Mouse (Mus musculus): ENCODE measurements around the gene Atxn1. TPM values are rescaled to one million over a fixed set of nuclear protein-coding genes. Genes with fewer than 3 reads are reported as not detected.

The Atxn1 gene
- total RNA-seq, 2 experiments from 2014 or later, result 32.0 to 47.0 TPM

GRCm38 (mm10) chr13:45827619-45828018 is 137.2 kb downstream of the Atxn1 start:
- DNase-seq, result peak; percentile 15

GRCm38 (mm10) chr13:45827046-45827596 is 137.7 kb downstream of the Atxn1 start:
- DNase-seq, result no peak

- no peak for DNase-seq
These were observed 142.3 kb downstream of the Atxn1 start for GRCm38 (mm10) chr13:45822491-45822829.

DNA sequence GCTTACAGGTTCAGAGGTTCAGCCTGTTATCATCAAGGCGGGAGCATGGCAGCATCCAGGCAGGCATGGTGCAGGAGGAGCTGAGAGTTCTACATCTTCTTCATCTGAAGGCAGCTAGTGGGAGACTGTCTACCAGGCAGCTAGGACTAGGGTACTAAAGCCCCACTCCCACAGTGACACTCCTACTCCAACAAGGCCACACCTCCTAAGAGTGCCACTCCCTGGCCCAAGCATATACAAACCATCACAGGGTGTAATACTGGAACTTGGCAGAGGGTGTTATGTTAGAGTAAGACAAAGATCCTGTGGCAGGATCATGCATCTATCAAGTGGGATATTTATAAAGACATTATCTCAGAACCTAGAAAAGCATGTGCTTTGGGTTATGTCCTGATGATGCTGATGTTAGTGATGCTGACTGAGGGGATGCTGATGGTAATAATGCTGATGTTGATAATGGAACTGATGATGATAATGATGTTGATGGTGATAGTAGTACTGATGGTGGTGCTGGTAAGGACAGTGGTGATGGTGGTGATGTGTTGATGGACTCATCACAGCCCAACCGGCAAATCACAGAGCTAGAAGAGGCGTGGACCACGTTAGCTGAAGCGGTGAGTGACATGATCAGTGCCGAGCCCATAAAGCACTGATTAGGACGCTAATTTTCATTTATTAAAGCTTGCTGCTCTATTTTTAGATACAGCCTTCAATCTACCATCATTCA is 142.9 kb downstream of the Atxn1 start:
- DNase-seq, result no peak

- no peak for DNase-seq
These were observed 144.2 kb downstream of the Atxn1 start for GRCm38 (mm10) chr13:45820473-45821230.

DNA sequence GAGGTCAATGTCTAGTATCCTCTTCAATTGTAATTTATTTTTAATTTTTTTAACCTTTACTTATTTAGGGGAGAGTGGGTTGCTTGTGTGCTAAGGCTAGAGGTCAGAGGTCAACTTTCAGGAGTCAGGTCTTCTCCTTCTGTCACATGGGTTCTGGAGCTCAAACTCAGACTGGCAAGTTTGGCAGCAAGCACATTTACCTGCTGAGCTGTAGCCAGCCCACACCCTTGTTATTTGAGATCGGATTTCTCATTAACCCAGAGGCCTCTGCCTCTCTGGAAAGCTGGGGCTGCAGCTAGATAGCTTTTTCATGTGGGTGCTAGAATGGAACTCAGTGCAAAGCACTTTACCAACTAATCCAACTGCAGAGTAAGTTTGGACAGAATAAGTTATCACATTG is 148.1 kb downstream of the Atxn1 start:
- DNase-seq, result no peak

GRCm38 (mm10) chr13:45809777-45810410 is 154.9 kb downstream of the Atxn1 start:
- DNase-seq, result no peak

DNA sequence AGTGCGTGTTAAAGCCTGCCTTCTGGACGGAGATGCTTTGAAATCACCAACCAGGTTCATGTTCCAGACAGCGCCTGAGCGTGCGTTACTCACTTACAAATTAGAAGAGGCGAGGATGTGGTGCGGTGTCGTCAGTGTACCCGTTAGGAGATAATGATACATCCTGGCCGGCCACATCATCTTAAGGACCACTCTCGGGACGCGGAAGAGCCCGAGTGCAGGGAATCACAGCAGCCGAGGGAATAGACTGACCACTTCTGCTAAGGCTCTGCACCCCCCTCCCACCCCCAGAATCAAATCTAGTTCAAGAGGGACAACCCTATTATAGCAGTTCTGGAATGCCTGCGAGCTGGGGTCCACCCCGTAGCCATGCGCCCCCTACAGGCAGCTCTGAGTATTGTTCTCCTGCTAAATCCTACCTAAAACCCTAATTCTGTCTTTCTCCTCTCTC is 157.2 kb downstream of the Atxn1 start:
- no peak for DNase-seq

GRCm38 (mm10) chr13:45806600-45807525 is 157.9 kb downstream of the Atxn1 start:
- no peak for DNase-seq

DNA sequence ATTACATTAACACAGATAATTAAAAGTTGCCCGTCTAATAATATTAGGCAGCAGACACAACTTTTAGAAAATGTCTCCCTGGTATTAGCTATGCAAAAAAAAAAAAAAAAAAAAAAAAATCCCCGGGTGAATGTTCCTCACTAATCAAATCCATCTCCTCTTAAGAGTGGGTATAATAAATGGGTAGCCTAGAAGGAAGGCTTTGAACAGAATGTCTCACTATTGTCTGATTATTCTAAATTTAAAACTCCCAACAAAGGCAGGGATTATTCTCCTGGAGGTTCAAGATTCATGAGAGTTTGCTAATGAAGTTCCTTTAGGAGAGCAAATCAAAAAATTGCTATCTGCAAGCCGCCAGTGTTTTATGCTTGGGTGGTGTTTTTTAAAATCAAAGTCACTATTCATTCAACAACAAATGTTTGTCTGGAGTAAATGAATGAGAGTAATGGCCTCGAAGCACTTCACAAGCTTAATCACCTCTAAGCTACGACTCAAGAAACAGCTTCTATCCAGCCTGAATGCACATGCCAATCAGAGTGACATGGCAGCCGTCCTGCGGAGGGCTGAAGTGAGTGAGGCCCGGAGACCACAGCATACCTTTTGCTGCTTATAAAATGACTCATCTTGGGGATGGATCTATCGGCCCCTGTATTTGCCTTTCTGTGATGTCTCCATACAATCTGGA is 158.8 kb downstream of the Atxn1 start:
- DNase-seq, result no peak

GRCm38 (mm10) chr13:45802620-45803410 is 162.0 kb downstream of the Atxn1 start:
- peak; percentile 14 for DNase-seq

DNA sequence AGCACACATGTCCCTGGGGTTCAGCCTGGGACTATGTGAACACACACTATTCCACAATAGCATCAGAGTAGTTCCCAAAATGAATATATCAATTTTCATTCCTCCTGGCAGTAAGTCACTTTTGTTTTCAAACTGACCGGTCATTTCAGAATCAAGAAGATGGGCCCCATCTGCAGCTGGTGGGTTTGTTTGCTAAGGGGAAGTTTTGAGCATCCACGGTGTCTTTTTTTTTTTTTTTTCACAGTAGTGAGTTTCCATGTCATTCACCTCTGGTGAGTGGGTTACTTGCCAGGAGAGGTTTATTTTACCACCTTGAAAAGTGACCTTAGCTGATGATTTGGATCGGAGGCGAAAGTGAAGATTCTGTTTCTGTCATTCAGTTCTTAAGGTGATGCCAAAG is 166.6 kb downstream of the Atxn1 start:
- no peak for DNase-seq

DNA sequence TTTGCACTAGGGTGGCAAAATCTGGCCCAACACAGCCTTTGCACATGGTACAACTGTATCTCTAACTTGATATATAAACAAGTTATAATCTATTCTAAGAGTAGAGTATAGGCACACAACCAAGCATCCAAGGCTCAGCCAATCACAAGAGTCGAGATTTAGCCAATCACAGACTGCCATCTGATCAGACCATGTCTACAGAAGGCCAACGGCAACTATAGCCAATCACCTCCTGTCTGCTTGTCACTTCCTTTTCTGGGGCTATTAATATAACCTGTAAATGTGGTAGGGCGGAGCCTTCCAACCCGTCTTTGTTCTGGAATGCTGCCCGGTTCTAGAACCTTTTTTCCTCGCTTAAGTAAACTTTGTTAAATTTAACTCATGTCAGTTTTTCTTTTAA is 167.1 kb downstream of the Atxn1 start:
- DNase-seq, result no peak

- no peak for DNase-seq
These were observed 168.5 kb downstream of the Atxn1 start for GRCm38 (mm10) chr13:45796286-45796685.

DNA sequence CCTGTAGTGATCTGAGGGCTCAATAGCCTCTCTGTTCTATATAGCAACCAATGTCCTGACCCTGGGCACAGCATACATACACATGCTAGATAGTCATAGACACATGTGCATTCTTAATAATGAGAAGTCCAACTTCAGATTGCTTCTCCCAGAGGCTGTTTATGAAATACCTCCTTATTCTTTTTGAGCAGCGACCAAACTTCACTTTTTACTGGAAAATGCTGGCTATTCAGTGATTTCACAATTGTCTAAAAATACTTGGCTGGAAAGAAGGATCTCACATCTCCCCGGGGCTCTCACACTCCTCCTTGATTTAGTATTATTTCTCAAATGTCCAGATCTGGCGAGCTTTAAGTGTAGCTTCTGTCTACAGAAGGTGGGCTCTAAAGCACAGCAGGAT is 171.0 kb downstream of the Atxn1 start:
- no peak for DNase-seq

GRCm38 (mm10) chr13:45786409-45786808 is 178.4 kb downstream of the Atxn1 start:
- DNase-seq, result no peak

DNA sequence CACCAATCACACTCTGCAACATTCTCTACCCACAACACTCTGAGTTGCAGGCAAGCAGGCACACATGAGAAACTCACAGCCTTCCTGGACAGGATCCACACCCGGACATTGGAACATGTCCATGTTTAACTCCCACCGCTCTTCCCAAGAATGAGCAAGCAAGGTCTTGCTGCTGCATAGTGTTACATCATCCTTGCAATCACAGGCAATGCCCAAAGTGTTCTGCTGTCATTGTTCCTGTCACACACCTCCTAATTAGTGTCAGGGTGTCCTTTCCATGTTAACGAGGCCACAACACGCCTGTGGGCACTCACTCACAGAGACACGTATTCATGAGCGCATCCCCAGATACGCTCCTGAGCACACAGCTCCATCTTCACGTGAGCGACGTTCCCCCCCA is 181.1 kb downstream of the Atxn1 start:
- DNase-seq, result no peak

- no peak for DNase-seq
These were observed 186.1 kb downstream of the Atxn1 start for GRCm38 (mm10) chr13:45778750-45779149.

DNA sequence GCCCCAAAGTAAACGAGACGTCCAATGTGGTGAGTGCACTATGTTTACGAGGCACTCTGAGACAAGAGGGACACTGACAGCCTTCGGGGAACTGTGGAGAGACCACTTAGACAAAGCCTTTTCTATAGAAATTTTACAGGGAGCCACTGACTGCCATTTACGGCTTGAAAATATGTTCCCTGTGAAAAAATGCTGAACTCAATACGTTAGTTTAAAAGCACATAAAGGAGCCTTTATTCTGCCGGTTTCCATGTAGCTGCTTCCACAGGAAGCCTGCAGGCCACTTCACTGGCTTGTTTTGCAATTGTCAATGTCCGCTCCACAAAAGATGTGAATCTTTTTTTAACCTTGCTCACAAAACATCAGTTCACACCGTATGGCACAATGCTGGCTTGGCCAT is 186.6 kb downstream of the Atxn1 start:
- no peak for DNase-seq

DNA sequence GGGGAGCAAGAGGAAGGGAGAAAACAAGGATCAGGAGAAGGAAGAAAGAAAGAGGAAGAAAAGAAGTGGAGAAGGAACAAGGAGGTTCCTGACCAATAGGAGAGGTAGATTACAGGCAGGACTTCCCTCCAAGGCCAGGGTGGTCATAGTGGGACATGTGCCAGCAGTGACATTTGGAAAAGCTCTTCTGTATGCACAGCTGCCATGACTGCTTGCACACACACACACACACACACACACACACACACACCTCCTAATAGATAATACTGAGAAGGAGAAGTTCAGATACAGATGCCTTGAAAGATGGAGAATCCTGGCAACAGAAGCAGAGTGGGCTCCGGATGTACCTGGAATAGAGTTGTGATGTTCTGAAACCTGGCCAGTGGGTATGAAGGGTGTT is 189.3 kb downstream of the Atxn1 start:
- no peak for DNase-seq
